Mouse (Mus musculus): ENCODE data around the gene Trio. TPM values are rescaled to one million over a fixed set of nuclear protein-coding genes. Genes with fewer than 3 reads are reported as not detected.
A peak's percentile ranks its signal among the peaks of the same experiment; 100 is the strongest.

The Trio gene
- polyA plus RNA-seq, 1 experiment from 2014 or later = 60.8 TPM

DNA sequence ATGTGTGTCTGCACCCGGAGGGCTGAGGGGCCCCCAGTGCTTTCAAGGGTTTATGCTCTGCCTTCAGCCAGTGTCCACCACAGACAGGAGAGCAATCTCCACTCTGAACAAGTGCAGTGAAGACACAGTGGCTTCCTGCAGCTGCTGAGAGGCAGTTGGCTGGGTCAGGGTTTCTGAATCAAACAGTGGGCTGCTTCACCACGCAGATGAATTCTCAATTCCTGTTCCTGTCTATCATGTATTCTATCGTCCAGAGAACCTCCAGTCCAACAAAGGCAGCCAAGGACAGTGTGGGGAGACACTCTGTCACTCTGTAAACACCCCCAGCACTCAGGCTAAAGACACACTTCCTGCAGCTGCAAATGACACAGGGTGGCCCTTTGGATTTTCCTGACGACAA is 48.7 kb downstream of the Trio start:
- peaks cover 17% of the 10 kb centered on the region for H3K4me1 ChIP-seq (ENCODE audit: control insufficient read depth, insufficient read depth, low read length)
- H3K27me3 ChIP-seq (replicated peaks; ENCODE audit: control insufficient read depth, insufficient read depth, low read length) = no peaks in the 10 kb centered on the region
- ATAC-seq (ENCODE audit: low read depth) (no peak), DNase-seq (ENCODE audit: low spot score) (no peak)
- no peak overlapping the region for H3K4me2 ChIP-seq (ENCODE audit: low read depth, low read length)
- no peak overlapping the region for H3K9ac ChIP-seq (ENCODE audit: low read depth, low read length)
- H3K36me3 ChIP-seq (ENCODE audit: control insufficient read depth, insufficient read depth, low read length) = no peaks in the 10 kb centered on the region
- 0 out of 2 replicates have a peak, but pooled peaks cover 5% of the 10 kb centered on the region for H3K9me3 ChIP-seq (ENCODE audit: control insufficient read depth, low read length)
- no peak overlapping the region for H3K4me3 ChIP-seq (ENCODE audit: low read depth, low read length)
- WGBS = 66% methylated on average over 4 of the region's 4 CpGs
- no peak overlapping the region for H3K27ac ChIP-seq (replicated peaks; ENCODE audit: low read depth, low read length)

DNA sequence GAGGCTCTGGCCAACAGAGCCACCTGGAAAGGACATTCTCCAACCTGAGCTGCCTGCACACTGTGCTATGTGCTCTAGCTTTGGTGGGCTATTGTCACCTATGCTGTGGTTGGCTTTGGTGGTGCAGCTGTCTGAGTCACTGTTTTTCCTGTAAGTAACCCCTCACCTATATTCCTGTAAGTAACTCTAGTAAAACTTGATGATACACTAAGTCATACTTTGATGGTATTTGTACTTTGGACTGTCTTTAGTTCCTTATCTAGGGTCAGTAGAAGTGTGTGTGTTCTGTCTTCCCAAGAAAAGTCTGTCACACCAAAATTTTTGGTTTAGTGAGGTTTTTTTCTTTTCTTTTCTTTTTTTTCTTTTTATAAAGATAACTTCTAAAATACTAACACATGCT is 49.3 kb downstream of the Trio start:
- ATAC-seq (ENCODE audit: low read depth) = no peak
- Histone ChIP-seq H3K4me1 (ENCODE audit: control insufficient read depth, insufficient read depth, low read length) (peaks cover 11% of the 10 kb centered on the region), H3K4me2 (ENCODE audit: low read depth, low read length) (no peak overlapping the region), H3K27me3 (replicated peaks; ENCODE audit: control insufficient read depth, insufficient read depth, low read length) (no peaks in the 10 kb centered on the region), H3K9me3 (ENCODE audit: control insufficient read depth, low read length) (0 out of 2 replicates have a peak, but pooled peaks cover 5% of the 10 kb centered on the region), H3K4me3 (ENCODE audit: low read depth, low read length) (no peak overlapping the region), H3K36me3 (ENCODE audit: control insufficient read depth, insufficient read depth, low read length) (no peaks in the 10 kb centered on the region), H3K27ac (replicated peaks; ENCODE audit: low read depth, low read length) (no peak overlapping the region), H3K9ac (ENCODE audit: low read depth, low read length) (no peak overlapping the region)
- DNase-seq (ENCODE audit: low spot score) = no peak

DNA sequence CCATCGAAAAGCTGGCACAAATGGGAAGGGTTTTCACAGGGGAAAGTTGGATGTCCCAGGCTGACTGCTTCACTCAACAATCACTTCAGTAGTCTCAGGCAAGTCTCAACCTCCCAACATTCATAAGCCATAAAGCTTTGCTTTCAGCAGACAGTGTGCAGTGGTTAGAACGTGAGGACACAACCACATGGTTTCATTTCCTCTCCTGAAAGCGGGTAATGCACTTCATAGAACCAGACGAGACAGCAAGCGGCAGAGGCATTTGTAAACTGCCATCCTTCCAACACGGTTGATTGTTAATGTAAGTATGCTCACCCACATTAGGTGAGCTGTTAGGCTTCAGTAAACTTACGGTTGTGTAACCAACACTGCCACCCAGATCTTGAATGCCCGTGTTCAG is 51.0 kb downstream of the Trio start:
- ATAC-seq (ENCODE audit: low read depth) (no peak), DNase-seq (ENCODE audit: low spot score) (no peak)
- Histone ChIP-seq H3K36me3 (ENCODE audit: control insufficient read depth, insufficient read depth, low read length) (no peaks in the 10 kb centered on the region), H3K27me3 (replicated peaks; ENCODE audit: control insufficient read depth, insufficient read depth, low read length) (no peaks in the 10 kb centered on the region), H3K9ac (ENCODE audit: low read depth, low read length) (no peak overlapping the region), H3K4me2 (ENCODE audit: low read depth, low read length) (no peak overlapping the region), H3K27ac (replicated peaks; ENCODE audit: low read depth, low read length) (no peak overlapping the region), H3K9me3 (ENCODE audit: control insufficient read depth, low read length) (0 out of 2 replicates have a peak, but pooled peaks cover 5% of the 10 kb centered on the region), H3K4me1 (ENCODE audit: control insufficient read depth, insufficient read depth, low read length) (0 out of 2 replicates have a peak, but pooled peaks cover 1% of the 10 kb centered on the region), H3K4me3 (ENCODE audit: low read depth, low read length) (no peak overlapping the region)
- 79% methylated on average over 8 of the region's 8 CpGs for WGBS

DNA sequence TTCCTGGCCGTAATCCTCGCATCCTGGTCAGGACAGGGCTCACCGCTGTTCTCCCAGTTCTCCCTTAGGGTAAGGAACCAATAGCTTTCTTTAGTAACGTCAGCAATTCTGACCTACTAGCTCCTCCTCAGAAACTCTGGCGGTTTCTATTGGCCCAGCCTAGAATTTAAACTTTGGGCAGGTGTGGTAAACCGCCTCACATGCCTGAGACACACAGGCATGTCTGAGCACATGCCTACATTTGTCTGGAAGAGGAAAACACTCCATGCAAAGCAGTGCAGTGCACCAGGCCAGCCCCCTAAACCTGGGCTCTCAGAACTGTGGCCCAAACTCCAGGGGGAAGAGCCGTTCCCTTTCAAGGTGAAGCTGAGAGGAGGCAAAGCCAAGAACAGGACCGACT is 57.5 kb downstream of the Trio start:
- no peak overlapping the region for H3K9ac ChIP-seq (ENCODE audit: low read depth, low read length)
- DNase-seq (ENCODE audit: low spot score) = peak; percentile 68
- 56% methylated on average over 8 of the region's 8 CpGs for WGBS
- H3K36me3 ChIP-seq (ENCODE audit: control insufficient read depth, insufficient read depth, low read length) = no peaks in the 10 kb centered on the region
- H3K27me3 ChIP-seq (replicated peaks; ENCODE audit: control insufficient read depth, insufficient read depth, low read length) = no peaks in the 10 kb centered on the region
- H3K4me2 ChIP-seq (ENCODE audit: low read depth, low read length) = no peak overlapping the region
- no peak overlapping the region; the same call in 1 of the 2 replicates for H3K27ac ChIP-seq (replicated peaks; ENCODE audit: low read depth, low read length)
- peak; percentile 80 for ATAC-seq (ENCODE audit: low read depth)
- no peaks in the 10 kb centered on the region for H3K9me3 ChIP-seq (ENCODE audit: control insufficient read depth, low read length)
- H3K4me1 ChIP-seq (ENCODE audit: control insufficient read depth, insufficient read depth, low read length) = peaks cover 11% of the 10 kb centered on the region
- H3K4me3 ChIP-seq (ENCODE audit: low read depth, low read length) = no peak overlapping the region

DNA sequence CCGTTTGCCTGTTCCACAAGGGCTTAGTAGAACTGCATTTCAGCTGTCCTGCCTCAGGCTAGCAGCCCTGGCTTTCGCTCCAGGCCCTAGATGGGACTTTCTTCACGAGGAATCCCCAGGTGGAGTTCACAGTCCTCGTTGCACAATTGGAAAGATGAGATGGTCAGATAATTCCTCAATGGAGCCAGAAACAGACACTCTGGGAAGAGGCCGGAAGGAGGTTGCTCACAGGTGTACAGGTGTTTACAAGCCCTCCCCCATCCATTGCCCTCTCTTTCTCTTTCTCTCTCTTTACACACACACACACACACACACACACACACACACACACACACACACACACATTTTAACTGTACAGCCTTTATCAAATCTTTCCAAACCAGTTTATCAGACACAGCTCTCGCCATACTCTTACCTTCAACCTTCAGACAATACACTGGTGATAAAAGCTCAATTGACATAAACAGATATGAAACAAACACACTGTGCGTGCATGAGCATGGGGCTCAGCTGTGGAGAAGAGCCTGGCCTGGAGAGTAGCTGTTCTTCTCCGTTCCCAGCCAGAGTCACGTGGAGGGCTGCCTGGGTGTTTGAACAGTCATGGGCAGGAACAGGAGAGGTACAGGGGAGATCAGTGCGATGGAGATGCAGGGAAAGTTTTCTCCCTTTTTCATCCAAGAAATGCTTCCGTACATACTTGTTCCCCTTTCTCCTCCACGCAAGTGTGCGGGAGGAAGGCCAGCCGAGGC is 58.3 kb downstream of the Trio start:
- Histone ChIP-seq H3K36me3 (ENCODE audit: control insufficient read depth, insufficient read depth, low read length) (no peaks in the 10 kb centered on the region), H3K4me3 (ENCODE audit: low read depth, low read length) (no peak overlapping the region), H3K4me1 (ENCODE audit: control insufficient read depth, insufficient read depth, low read length) (peaks cover 12% of the 10 kb centered on the region), H3K9me3 (ENCODE audit: control insufficient read depth, low read length) (no peaks in the 10 kb centered on the region), H3K27me3 (replicated peaks; ENCODE audit: control insufficient read depth, insufficient read depth, low read length) (no peaks in the 10 kb centered on the region), H3K4me2 (ENCODE audit: low read depth, low read length) (no peak overlapping the region), H3K9ac (ENCODE audit: low read depth, low read length) (no peak overlapping the region), H3K27ac (replicated peaks; ENCODE audit: low read depth, low read length) (no peak overlapping the region)
- ATAC-seq (ENCODE audit: low read depth) = peak; percentile 31
- no peak for DNase-seq (ENCODE audit: low spot score)
- WGBS = 79% methylated on average over 14 of the region's 14 CpGs

DNA sequence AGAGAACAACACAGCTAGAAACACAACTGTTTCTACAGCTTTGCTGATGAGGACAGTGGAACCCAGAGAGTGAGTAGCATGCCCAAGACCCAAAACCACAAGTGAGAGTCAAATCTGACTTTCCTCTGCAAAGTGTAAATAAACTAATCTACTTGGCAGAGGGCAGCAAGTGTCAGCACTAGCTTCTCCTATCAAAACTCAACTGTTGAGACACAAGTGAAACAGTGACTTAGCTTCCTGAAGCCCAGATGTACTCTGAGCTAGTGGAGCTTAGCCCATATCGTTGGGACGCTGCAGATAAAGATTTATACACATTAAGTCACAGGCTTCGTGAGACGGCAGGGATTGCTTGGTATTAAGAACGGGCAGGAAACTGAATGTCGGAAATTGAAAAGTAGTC is 60.8 kb downstream of the Trio start:
- no peak overlapping the region for H3K27ac ChIP-seq (replicated peaks; ENCODE audit: low read depth, low read length)
- H3K4me2 ChIP-seq (ENCODE audit: low read depth, low read length) = no peak overlapping the region
- H3K9me3 ChIP-seq (ENCODE audit: control insufficient read depth, low read length) = no peaks in the 10 kb centered on the region
- H3K9ac ChIP-seq (ENCODE audit: low read depth, low read length) = no peak overlapping the region
- DNase-seq (ENCODE audit: low spot score) (no peak), ATAC-seq (ENCODE audit: low read depth) (no peak)
- H3K36me3 ChIP-seq (ENCODE audit: control insufficient read depth, insufficient read depth, low read length) = no peaks in the 10 kb centered on the region
- no peak overlapping the region for H3K4me3 ChIP-seq (ENCODE audit: low read depth, low read length)
- H3K27me3 ChIP-seq (replicated peaks; ENCODE audit: control insufficient read depth, insufficient read depth, low read length) = no peaks in the 10 kb centered on the region
- 72% methylated on average over 6 of the region's 6 CpGs for WGBS
- peaks cover 21% of the 10 kb centered on the region for H3K4me1 ChIP-seq (ENCODE audit: control insufficient read depth, insufficient read depth, low read length)

DNA sequence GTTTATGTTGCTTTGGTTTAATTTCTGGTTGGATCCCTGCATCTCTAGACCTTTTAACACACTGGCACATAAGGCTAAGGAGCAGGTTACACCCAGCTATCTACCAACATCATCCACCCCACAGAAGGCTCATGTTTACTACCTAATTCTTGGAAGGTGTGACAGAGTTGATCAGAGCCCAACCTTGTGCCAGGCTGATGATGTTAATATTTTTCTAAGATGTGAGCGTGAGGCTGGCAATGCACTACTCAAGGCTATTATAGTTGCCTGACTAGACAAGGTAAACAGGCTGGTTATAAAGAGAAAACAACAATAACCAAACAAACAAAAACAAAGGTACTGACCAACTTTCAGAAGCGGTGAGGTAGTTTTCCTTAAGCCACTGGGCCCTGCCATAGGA is 62.1 kb downstream of the Trio start:
- Histone ChIP-seq H3K27ac (replicated peaks; ENCODE audit: low read depth, low read length) (no peak overlapping the region), H3K4me2 (ENCODE audit: low read depth, low read length) (no peak overlapping the region), H3K9me3 (ENCODE audit: control insufficient read depth, low read length) (no peaks in the 10 kb centered on the region), H3K9ac (ENCODE audit: low read depth, low read length) (no peak overlapping the region), H3K27me3 (replicated peaks; ENCODE audit: control insufficient read depth, insufficient read depth, low read length) (no peaks in the 10 kb centered on the region), H3K36me3 (ENCODE audit: control insufficient read depth, insufficient read depth, low read length) (no peaks in the 10 kb centered on the region), H3K4me1 (ENCODE audit: control insufficient read depth, insufficient read depth, low read length) (peaks cover 28% of the 10 kb centered on the region), H3K4me3 (ENCODE audit: low read depth, low read length) (no peak overlapping the region)
- ATAC-seq (ENCODE audit: low read depth) = no peak
- DNase-seq (ENCODE audit: low spot score) = no peak
- WGBS = 84% methylated on average over 2 of the region's 2 CpGs

DNA sequence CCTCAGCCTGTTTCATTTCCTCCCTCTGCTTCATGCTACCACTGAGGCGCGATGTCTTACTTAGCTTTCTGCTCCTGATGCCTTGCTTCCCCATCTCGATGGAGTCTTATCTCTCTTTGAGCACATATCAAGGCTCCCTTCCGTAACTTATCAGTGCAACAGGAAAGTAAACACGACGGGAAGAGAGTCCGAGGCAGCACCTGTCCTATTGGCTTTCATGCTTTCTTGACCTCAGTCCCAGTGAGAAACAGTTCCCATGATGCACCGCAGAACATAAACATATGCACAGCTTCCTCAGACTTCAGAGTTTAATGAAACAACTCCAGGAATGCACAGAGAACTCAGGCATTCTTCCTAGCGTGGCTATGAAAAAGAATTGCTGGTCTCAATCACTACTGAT is 65.0 kb downstream of the Trio start:
- Histone ChIP-seq H3K9ac (ENCODE audit: low read depth, low read length) (0 out of 2 replicates have a peak overlapping the region, but pooled peaks have one; percentile 5), H3K27ac (replicated peaks; ENCODE audit: low read depth, low read length) (no peak overlapping the region), H3K4me2 (ENCODE audit: low read depth, low read length) (no peak overlapping the region), H3K4me1 (ENCODE audit: control insufficient read depth, insufficient read depth, low read length) (peaks cover 37% of the 10 kb centered on the region), H3K27me3 (replicated peaks; ENCODE audit: control insufficient read depth, insufficient read depth, low read length) (no peaks in the 10 kb centered on the region), H3K36me3 (ENCODE audit: control insufficient read depth, insufficient read depth, low read length) (no peaks in the 10 kb centered on the region), H3K9me3 (ENCODE audit: control insufficient read depth, low read length) (no peaks in the 10 kb centered on the region), H3K4me3 (ENCODE audit: low read depth, low read length) (no peak overlapping the region)
- DNase-seq (ENCODE audit: low spot score) (no peak), ATAC-seq (ENCODE audit: low read depth) (no peak)
- 62% methylated on average over 9 of the region's 9 CpGs for WGBS

DNA sequence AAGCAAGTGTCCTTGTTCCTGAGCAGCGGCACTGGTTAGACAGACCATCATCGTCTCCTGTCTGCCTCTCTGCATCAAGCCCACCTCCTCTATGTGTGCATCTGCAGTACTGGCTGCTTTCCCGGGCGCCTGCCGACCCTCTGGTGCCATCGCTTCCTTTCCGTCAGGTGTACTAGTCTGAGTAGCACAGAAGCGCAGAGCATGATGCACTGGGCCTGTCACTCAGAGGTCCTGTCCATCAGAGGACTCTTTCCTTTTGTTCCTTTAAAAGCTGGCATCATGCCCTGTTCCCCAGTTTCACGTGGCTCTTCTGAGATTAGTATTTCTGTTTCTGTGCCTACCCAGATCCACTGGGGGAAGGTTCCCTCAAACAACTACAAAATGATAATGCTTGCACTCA is 67.8 kb downstream of the Trio start:
- Histone ChIP-seq H3K4me2 (ENCODE audit: low read depth, low read length) (no peak overlapping the region), H3K4me3 (ENCODE audit: low read depth, low read length) (no peak overlapping the region), H3K27me3 (replicated peaks; ENCODE audit: control insufficient read depth, insufficient read depth, low read length) (no peaks in the 10 kb centered on the region), H3K9ac (ENCODE audit: low read depth, low read length) (no peak overlapping the region), H3K36me3 (ENCODE audit: control insufficient read depth, insufficient read depth, low read length) (no peaks in the 10 kb centered on the region), H3K9me3 (ENCODE audit: control insufficient read depth, low read length) (no peaks in the 10 kb centered on the region), H3K27ac (replicated peaks; ENCODE audit: low read depth, low read length) (no peak overlapping the region), H3K4me1 (ENCODE audit: control insufficient read depth, insufficient read depth, low read length) (peaks cover 27% of the 10 kb centered on the region)
- ATAC-seq (ENCODE audit: low read depth) = no peak
- WGBS = 82% methylated on average over 9 of the region's 9 CpGs
- no peak for DNase-seq (ENCODE audit: low spot score)

All from embryonic facial prominence, embryonic 14.5 days (tissue).